Mouse (Mus musculus) mesoderm, embryonic 11.5 days (tissue): ENCODE measurements around the gene Trim41.
A peak's percentile ranks its signal among the peaks of the same experiment; 100 is the strongest.
"Not testable (repeated sequence)": the region's sequence is repeated elsewhere in the genome, so short reads cannot be mapped to it uniquely, and the experiment has no call there.

ENCODE experiments used
- DNase-seq: peaks from one replicate; pipeline ENCODE4 v3.0.0-alpha.2; 2012; ENCODE audit warnings: low read depth, low spot score

The Trim41 gene

GRCm38 (mm10) chr11:48837310-48838180, 20.4 kb upstream of the Trim41 start:
- DNase-seq, result no peak

DNA sequence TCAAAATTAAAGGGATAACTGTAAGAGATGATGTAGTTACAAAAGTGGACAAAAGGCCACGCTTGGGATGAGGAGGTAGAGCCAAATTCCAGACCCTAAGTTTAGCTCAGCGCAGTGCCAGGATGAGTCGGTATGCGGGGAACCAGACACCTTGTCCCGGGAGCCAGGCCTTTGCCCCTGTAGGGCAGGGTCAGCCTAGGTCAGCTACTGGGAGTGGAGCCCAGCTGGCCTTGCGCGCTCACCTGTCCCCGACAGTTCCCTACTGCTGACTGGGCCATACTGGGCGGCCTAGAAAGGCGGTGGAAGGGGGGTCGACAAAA, 19.8 kb upstream of the Trim41 start:
- no peak for DNase-seq

GRCm38 (mm10) chr11:48835923-48836322, 18.8 kb upstream of the Trim41 start:
- no peak for DNase-seq

GRCm38 (mm10) chr11:48833731-48834639, 16.8 kb upstream of the Trim41 start:
- peak; percentile 89 for DNase-seq

GRCm38 (mm10) chr11:48833078-48833730, 16.1 kb upstream of the Trim41 start:
- no peak for DNase-seq

- DNase-seq, result no peak
Observed at GRCm38 (mm10) chr11:48831273-48831672, 14.1 kb upstream of the Trim41 start.

GRCm38 (mm10) chr11:48830279-48830678, 13.1 kb upstream of the Trim41 start:
- no peak for DNase-seq

DNA sequence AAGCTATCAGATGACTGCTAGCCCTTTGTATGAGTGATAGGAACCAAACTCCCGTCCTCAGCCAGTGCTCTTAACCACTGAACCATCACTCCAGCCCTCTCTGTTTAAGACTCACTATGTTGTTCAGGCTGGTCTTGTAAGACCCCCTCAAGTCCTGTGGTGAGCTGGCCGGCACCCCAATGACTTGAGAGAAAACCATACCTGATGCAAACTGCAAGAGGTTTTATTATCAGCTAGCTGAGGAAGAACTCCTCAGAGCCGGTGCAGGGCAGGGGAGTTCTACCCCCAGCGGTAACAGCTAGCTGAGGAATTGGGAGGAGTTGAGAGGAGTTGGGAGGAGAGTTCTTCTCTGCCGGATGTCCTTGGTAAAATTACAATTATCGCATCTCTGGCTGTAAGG, 10.8 kb upstream of the Trim41 start:
- no peak for DNase-seq

GRCm38 (mm10) chr11:48826752-48827096, 9.6 kb upstream of the Trim41 start:
- DNase-seq, result no peak

DNA sequence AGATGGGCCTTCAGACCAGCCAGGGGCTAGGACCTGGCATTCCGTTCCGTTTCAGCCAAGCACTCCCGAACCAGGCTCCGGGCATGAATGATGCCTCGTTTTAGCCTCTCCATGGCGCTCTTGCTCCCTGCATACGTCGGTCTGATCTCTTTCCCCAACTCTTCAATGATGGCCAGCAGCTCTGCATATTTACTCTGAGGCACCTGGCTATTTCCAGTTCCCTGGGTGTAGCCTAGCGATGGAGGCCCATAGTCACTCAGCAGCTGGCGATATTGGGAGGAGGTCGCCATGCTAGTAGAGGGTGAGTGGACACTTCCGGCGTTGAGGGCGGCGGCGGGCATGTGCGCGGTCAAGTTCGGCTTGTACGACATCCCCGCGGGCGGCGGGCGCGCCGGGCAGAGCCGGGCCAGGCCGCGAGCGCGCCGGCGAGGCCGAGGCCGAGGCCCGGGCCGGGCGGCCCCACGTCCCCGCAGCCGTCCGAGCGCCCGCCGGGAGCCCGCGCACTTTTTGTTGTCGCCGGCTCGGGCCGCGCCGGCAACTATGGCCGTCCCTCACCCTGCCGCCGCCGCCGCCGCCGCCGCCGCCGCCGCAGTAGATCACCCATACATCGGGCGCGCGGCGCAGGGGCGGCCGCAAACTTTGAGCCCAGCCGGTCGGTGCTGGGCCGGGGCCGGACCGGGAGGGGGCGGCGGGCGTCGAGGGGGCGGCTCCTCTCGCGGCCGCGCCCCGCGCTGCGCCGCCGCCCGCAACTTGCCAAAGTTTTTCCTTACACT, 9.0 kb upstream of the Trim41 start, which contains the start of the genes Trim7 and Gm12184:
Trim7 (plus strand) TSS at position 162 of the 773 bp plus-strand sequence.
Gm12184 (minus strand) TSS at position 677 of the 773 bp plus-strand sequence.
- not testable (repeated sequence) for DNase-seq

DNA sequence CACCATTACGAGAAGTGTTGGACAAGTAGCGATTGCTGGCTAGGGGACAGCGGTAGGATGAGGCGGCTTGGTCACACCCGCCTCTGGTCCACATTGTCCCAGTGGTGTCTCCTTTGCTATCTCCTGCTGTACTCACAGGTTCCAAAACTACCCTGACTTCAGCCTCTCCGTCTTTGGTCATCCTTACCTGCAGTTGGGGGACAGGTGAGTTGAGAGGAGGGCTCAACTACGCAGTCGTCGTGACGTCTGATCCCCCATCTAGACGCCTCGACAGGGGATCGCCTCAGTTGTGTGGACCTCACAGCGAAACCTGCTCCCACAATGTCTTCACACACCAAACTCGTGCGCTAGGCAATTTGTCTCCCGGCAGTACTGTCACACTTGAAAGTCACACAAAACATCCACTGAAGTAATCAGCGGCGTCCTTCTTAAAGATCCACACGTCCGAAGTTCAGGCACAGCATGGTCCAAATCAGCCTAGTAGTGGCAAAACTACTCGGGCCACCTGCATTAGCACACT, 7.2 kb upstream of the Trim41 start:
- no peak for DNase-seq

DNA sequence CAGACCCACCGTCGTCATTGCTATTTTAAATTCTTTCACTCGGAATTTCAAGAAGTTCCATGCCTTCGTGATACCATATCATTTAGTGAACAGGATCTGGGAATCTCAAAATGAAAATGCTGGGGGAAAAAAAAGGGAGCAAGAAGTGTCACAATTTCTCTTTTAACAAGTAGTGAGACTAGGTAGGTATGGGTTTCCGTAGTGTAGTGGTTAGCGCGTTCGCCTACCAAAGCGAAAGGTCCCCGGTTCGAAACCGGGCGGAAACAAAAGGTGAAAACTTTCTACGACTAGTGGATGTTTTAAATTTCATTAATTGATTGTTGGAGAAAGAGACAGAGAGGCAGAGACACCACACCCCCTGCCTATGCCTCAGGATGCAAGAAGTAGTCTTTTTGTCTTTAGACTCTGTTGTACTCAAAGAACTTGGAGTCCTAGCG, 6.4 kb upstream of the Trim41 start:
- DNase-seq, result peak; percentile 92

DNA sequence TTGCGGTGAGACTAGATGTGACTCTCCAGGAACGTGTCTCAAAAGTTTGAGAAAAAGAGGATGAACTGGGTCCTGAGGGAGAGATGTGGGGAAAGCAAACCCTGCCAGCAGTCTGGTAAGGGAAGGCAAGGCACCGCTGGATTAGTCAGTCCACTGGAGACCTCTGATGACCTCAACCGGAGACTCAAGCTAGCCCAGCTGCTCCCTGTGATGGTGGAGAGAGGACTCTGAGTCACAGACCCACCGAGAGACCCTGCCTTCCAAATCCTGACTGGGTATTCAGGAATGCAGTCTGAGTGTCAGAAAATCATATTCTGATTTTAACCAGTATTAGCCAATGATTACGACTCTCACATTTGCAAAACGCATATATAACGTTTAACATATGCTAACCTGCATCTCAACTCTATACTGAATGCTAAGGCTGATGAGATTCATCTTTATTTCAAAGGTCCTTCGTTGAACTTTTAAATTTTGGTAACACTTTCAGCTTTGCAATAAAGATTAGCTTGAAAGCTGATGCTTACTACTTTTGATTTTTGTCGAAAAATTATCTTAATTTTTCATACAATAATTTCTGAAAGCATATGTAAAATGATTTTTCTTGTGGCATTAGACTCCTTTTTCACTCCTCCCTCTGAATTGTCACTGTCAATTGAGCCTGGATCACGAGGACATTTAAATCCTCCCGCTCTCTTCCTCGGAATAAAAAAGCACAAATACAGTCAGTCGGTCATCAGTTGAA, 5.8 kb upstream of the Trim41 start:
- DNase-seq, result no peak

DNA sequence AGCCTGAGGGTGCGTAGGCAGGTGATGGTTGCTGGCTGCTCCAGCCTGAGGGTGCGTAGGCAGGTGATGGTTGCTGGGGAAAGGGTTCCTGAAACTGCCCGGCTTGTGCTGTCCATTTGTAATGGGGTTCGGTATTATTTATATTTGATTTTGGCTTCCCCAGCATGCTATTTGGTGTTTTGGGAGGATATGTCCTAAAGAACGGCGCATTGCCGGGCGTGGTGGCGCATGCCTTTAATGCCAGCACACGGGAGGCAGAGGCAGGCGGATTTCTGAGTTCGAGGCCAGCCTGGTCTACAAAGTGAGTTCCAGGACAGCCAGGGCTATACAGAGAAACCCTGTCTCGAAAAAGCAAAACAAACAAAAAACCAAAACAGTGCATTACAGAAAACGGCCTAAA, 4.1 kb upstream of the Trim41 start:
- not testable (repeated sequence) for DNase-seq

GRCm38 (mm10) chr11:48820308-48820674, 3.1 kb upstream of the Trim41 start:
- DNase-seq, result no peak

- DNase-seq, result no peak
Observed at GRCm38 (mm10) chr11:48819614-48820307, 2.6 kb upstream of the Trim41 start.

DNA sequence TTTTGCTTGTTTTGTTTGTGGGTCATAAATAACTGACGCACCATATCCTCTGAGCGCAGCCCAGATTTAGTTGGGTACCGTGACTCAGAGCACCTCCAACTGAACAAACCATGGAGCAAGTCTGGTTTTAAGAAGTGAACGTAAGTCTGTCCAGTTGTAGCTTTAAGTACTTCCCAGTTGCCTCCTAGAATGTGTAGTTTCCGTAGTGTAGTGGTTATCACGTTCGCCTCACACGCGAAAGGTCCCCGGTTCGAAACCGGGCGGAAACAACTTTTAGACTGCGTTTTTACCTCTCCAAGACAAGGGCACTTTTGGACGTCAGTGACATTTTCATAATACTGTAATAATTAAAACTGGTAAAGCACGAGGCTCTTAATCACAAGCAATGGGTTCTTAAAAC, 1.2 kb upstream of the Trim41 start:
- DNase-seq, result peak; percentile 94

DNA sequence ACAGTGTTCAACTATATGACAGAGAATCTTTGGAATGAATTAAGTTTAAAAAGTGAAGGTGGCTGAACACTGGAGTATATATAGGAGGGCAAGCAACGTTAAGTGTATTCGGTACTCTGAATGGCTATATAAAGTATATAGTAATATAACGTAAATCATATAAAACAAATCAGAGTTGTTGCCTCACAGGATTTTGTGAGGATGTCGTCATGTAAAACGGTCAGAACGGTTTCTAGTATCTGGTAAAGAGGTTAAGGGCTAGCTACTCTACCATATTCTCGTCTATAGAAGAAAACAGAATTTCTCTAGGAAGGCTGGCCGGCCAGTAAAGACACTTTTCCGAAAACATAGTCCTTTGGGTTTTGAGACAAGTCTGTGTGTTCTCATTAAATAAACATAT, 641 bp upstream of the Trim41 start:
- no peak for DNase-seq

DNA sequence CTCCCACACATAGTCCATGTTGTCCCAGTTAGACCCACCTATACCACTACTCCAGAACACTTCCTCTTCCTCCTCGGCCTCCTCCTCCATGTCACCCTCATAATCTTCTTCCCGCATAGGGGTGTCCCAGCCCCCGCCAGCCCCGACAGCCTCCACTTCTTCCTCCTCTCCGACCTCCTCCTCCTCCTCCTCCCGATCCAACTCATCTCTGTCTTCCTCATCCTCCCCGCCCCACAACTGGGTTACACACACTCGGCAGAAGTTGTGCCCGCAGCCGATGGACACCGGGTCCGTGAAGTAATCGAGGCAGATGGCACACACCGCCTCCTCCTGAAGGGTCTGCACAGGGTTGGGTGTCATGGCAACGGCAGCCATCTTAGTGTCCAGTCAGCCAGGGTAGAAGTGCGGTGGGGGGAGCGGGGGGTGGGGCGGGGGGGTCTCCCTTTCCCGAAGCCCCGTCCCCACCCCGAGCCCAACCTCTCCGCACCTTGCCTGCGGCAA, 822 bp downstream of the Trim41 start:
- DNase-seq, result peak; percentile 76

DNA sequence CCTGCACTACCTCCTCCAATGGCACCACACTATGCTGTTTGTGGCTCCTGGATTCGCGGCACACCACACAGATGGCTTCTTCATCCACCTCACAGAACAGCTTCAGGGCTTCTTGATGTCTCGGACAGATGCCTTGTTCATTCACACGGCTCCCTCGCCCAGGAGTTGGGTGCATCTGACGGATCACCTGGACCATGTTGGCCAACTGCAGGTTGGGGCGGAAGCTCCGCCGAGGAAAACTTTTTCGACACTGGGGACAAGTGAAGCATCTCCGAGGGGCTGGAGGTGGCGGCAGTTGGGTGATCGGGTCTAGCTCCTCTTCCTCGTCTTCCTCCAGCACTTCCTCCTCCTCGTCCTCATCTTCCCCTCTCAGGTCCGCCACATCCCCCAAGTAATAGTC, 1.3 kb downstream of the Trim41 start:
- no peak for DNase-seq
